Mouse (Mus musculus): Measurements from ENCODE around the gene Dcdc2a. TPM values are rescaled to one million over a fixed set of nuclear protein-coding genes. Genes with fewer than 3 reads are reported as not detected.

The Dcdc2a gene
- polyA plus RNA-seq, 1 experiment from 2014 or later = 4.3 TPM

DNA sequence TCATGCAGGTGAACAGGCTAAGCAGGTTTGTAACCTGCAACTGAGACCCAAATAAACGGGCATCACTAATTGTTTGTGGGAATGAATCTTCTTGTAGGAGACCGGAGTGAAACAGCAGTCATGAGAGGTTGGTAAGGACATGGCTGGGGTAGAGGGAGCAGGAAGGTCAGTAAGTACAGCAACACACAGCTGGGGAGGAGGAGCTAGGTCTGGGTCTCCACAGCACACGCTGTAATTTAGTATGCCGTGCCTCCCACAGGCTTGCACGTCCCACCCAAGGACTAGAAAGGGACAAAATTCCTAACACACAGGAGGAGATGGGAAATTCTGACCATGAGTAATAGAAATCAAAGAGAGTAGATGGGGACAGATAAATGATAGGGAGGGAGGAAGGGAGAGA lies 42.8 kb downstream of the Dcdc2a start:
- Histone ChIP-seq H3K36me3 (no peaks in the 10 kb centered on the region), H3K27me3 (no peaks in the 10 kb centered on the region), H3K9ac (no peak overlapping the region), H3K4me3 (no peak overlapping the region), H3K27ac (replicated peaks) (no peak overlapping the region), H3K4me2 (no peak overlapping the region), H3K9me3 (no peaks in the 10 kb centered on the region), H3K4me1 (replicated peaks) (no peaks in the 10 kb centered on the region)
- 68% methylated on average over 5 of the region's 5 CpGs for WGBS
- no peak for ATAC-seq (ENCODE audit: low FRiP score, low read depth)

DNA sequence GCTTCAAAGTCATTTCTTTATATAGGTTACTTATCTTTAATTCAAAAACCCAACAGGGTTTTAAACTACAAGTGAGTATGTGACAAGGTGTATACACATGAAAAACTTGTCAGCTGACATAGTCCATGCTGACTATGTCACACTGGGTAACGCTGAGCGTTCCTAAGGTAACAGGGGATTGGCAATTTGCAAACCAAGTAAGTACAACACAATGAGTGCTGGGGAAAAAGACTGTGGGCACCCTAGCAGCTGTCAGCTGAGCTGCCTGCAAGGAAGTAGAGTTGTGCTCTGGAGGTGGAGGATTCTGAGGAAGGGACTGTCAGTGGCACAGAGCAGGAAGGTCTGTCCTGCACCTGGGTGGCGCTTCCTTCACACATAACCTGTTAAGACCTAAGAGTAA lies 43.7 kb downstream of the Dcdc2a start:
- H3K27me3 ChIP-seq = no peaks in the 10 kb centered on the region
- H3K4me2 ChIP-seq = no peak overlapping the region
- no peak for ATAC-seq (ENCODE audit: low FRiP score, low read depth)
- H3K36me3 ChIP-seq = no peaks in the 10 kb centered on the region
- no peak overlapping the region for H3K9ac ChIP-seq
- H3K9me3 ChIP-seq = no peaks in the 10 kb centered on the region
- no peak overlapping the region for H3K4me3 ChIP-seq
- WGBS = 77% methylated on average over 3 of the region's 3 CpGs
- no peaks in the 10 kb centered on the region for H3K4me1 ChIP-seq (replicated peaks)
- no peak overlapping the region for H3K27ac ChIP-seq (replicated peaks)

DNA sequence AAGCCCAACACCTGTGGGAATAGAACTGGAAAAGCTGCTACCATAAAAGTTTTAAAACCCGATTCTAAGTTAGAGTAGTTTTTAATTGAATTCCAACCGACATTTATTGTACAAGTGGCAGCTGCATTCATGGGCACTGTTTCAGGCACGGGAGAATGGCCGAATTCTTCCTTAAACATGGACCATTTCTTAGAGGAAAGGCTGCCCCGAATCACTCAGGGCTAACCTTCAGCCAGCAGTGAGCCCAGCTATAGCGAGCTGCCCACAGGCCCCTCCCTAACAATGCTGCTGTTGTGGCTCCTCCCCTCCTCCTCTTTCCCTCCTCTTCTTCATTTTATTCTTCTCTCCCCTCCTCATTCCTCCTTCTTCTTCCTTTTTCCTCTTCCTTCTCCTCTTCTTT lies 44.8 kb downstream of the Dcdc2a start:
- 83% methylated on average over 6 of the region's 6 CpGs for WGBS
- Histone ChIP-seq H3K4me2 (no peak overlapping the region), H3K36me3 (no peaks in the 10 kb centered on the region), H3K27ac (replicated peaks) (no peak overlapping the region), H3K9me3 (no peaks in the 10 kb centered on the region), H3K27me3 (no peaks in the 10 kb centered on the region), H3K4me3 (no peak overlapping the region), H3K4me1 (replicated peaks) (no peaks in the 10 kb centered on the region), H3K9ac (no peak overlapping the region)
- no peak for ATAC-seq (ENCODE audit: low FRiP score, low read depth)

GRCm38 (mm10) chr13:25105671-25106070 lies 49.9 kb downstream of the Dcdc2a start:
- Histone ChIP-seq H3K4me2 (no peak overlapping the region), H3K4me3 (no peak overlapping the region), H3K27me3 (no peaks in the 10 kb centered on the region), H3K36me3 (no peaks in the 10 kb centered on the region), H3K4me1 (replicated peaks) (no peaks in the 10 kb centered on the region), H3K27ac (replicated peaks) (no peak overlapping the region), H3K9me3 (no peaks in the 10 kb centered on the region), H3K9ac (no peak overlapping the region)
- no peak for ATAC-seq (ENCODE audit: low FRiP score, low read depth)

- no peak for ATAC-seq (ENCODE audit: low FRiP score, low read depth)
- WGBS = 85% methylated on average over 5 of the region's 5 CpGs
- H3K4me2 ChIP-seq = no peak overlapping the region
Measured at GRCm38 (mm10) chr13:25106740-25107139, 50.9 kb downstream of the Dcdc2a start.

DNA sequence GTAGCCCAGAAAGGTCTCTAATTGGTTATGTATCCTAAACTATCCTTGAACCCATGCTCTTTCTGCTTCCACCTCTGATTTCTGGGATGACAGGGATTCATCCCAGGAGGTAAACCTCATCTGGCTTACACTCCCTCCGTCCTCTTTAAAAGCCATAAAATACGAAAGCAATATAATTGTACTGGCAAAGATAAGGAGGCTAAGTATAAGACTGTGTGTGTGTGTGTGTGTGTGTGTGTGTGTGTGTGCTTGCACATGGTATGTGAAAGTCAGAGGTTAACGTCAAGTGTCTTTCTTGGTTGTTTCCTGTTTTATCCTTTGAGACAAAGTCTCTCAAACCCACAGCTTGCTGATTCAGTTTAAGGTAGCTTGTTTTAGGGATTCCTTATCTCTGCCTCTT lies 52.5 kb downstream of the Dcdc2a start:
- H3K9ac ChIP-seq = no peak overlapping the region
- no peak overlapping the region for H3K4me2 ChIP-seq
- no peak overlapping the region for H3K4me3 ChIP-seq
- H3K36me3 ChIP-seq = no peaks in the 10 kb centered on the region
- H3K27me3 ChIP-seq = no peaks in the 10 kb centered on the region
- H3K4me1 ChIP-seq (replicated peaks) = no peaks in the 10 kb centered on the region
- ATAC-seq (ENCODE audit: low FRiP score, low read depth) = no peak
- WGBS = 90% methylated on average over 3 of the region's 3 CpGs
- H3K9me3 ChIP-seq = no peaks in the 10 kb centered on the region
- no peak overlapping the region for H3K27ac ChIP-seq (replicated peaks)

More at GRCm38 (mm10) chr13:25106740-25107139, 50.9 kb downstream of the Dcdc2a start:
- H3K27me3 ChIP-seq = no peaks in the 10 kb centered on the region
- H3K4me3 ChIP-seq = no peak overlapping the region
- no peaks in the 10 kb centered on the region for H3K9me3 ChIP-seq
- no peaks in the 10 kb centered on the region for H3K4me1 ChIP-seq (replicated peaks)
- H3K36me3 ChIP-seq = no peaks in the 10 kb centered on the region
- no peak overlapping the region for H3K27ac ChIP-seq (replicated peaks)
- no peak overlapping the region for H3K9ac ChIP-seq

DNA sequence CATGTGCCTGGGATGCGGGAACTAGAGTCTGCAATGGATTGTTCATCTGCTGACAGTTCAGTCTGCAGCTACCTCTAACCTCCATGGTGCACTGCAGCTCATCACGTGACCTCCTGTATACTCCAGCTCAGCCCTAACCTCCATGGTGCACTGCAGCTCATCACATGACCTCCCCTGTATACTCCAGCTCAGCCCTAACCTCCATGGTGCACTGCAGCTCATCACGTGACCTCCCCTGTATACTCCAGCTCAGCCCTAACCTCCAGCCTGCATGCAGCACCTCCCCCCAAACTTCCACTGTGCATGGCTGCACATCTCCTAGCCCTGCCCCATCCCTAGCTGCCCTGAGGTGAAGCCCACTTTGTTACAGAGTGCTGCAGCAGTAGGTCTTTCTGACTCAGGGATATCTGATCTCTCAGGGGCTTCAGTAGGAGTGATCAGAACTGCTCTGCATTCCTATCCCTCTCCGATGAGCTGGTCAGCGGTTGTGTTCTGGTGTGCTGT lies 54.8 kb downstream of the Dcdc2a start:
- Histone ChIP-seq H3K27me3 (no peaks in the 10 kb centered on the region), H3K4me2 (no peak overlapping the region), H3K9ac (no peak overlapping the region), H3K27ac (replicated peaks) (no peak overlapping the region), H3K36me3 (no peaks in the 10 kb centered on the region), H3K9me3 (no peaks in the 10 kb centered on the region), H3K4me1 (replicated peaks) (0 out of 2 replicates have a peak, but pooled peaks cover 7% of the 10 kb centered on the region), H3K4me3 (no peak overlapping the region)
- no peak for ATAC-seq (ENCODE audit: low FRiP score, low read depth)
- 80% methylated on average over 5 of the region's 5 CpGs for WGBS

- Histone ChIP-seq H3K27me3 (no peaks in the 10 kb centered on the region), H3K4me3 (peak overlapping the region; percentile 38), H3K9me3 (no peaks in the 10 kb centered on the region), H3K27ac (replicated peaks) (peak overlapping the region; percentile 42), H3K36me3 (no peaks in the 10 kb centered on the region), H3K4me1 (replicated peaks) (0 out of 2 replicates have a peak, but pooled peaks cover 7% of the 10 kb centered on the region), H3K4me2 (peak overlapping the region; percentile 63), H3K9ac (peak overlapping the region; percentile 10)
- 20% methylated on average over 12 of the region's 12 CpGs for WGBS
- ATAC-seq (ENCODE audit: low FRiP score, low read depth) = peak; percentile 83
Measured at GRCm38 (mm10) chr13:25115429-25115881, 59.7 kb downstream of the Dcdc2a start.

GRCm38 (mm10) chr13:25115971-25116370 lies 60.2 kb downstream of the Dcdc2a start:
- Histone ChIP-seq H3K4me3 (peak overlapping the region; percentile 38), H3K9ac (peak overlapping the region; percentile 10), H3K36me3 (no peaks in the 10 kb centered on the region), H3K27ac (replicated peaks) (peak overlapping the region; percentile 42), H3K4me1 (replicated peaks) (0 out of 2 replicates have a peak, but pooled peaks cover 7% of the 10 kb centered on the region), H3K9me3 (no peaks in the 10 kb centered on the region), H3K4me2 (peak overlapping the region; percentile 63), H3K27me3 (no peaks in the 10 kb centered on the region)
- WGBS = 1% methylated on average over 11 of the region's 11 CpGs
- peak; percentile 55; the same call in 1 of the 2 replicates for ATAC-seq (ENCODE audit: low FRiP score, low read depth)

GRCm38 (mm10) chr13:25122740-25123335 lies 67.0 kb downstream of the Dcdc2a start:
- H3K27ac ChIP-seq (replicated peaks) = 0 out of 2 replicates have a peak overlapping the region, but pooled peaks have one; percentile 40
- H3K9ac ChIP-seq = no peak overlapping the region
- no peaks in the 10 kb centered on the region for H3K27me3 ChIP-seq
- 49% methylated on average over 8 of the region's 8 CpGs for WGBS
- H3K36me3 ChIP-seq = no peaks in the 10 kb centered on the region
- H3K4me3 ChIP-seq = no peak overlapping the region
- no peaks in the 10 kb centered on the region for H3K9me3 ChIP-seq
- H3K4me1 ChIP-seq (replicated peaks) = peaks cover 12% of the 10 kb centered on the region; the same call in 1 of the 2 replicates
- ATAC-seq (ENCODE audit: low FRiP score, low read depth) = peak; percentile 61; the same call in 1 of the 2 replicates
- H3K4me2 ChIP-seq = no peak overlapping the region

DNA sequence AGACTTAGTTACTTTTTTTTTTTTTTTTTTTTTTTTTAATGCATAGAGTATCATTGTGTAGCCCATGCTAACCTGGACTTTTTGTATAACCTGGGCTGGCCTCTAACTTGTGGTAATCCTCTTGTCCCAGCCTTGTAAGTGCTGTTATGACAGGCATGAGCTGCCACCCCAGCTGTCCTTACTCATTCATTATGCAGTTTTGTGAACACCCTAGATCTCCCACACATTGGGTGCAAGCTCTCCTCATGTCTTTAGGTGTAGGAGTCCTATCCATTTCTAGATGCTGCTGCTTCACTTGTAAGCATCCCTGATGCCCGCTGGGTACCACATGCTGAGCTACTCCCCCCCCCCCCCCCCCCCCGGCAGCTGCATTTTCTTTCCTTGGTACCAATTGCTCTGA lies 71.4 kb downstream of the Dcdc2a start:
- Histone ChIP-seq H3K9ac (no peak overlapping the region), H3K4me2 (no peak overlapping the region), H3K4me1 (replicated peaks) (peaks cover 12% of the 10 kb centered on the region; the same call in 1 of the 2 replicates), H3K27ac (replicated peaks) (no peak overlapping the region), H3K36me3 (no peaks in the 10 kb centered on the region), H3K4me3 (no peak overlapping the region), H3K9me3 (no peaks in the 10 kb centered on the region), H3K27me3 (no peaks in the 10 kb centered on the region)
- WGBS = 61% methylated on average over 2 of the region's 2 CpGs
- no peak for ATAC-seq (ENCODE audit: low FRiP score, low read depth)

GRCm38 (mm10) chr13:25127806-25128205 lies 72.0 kb downstream of the Dcdc2a start:
- Histone ChIP-seq H3K9me3 (no peaks in the 10 kb centered on the region), H3K4me3 (no peak overlapping the region), H3K27ac (replicated peaks) (no peak overlapping the region), H3K9ac (no peak overlapping the region), H3K36me3 (no peaks in the 10 kb centered on the region), H3K27me3 (no peaks in the 10 kb centered on the region), H3K4me1 (replicated peaks) (peaks cover 11% of the 10 kb centered on the region; the same call in 1 of the 2 replicates), H3K4me2 (no peak overlapping the region)
- ATAC-seq (ENCODE audit: low FRiP score, low read depth) = no peak
- 94% methylated on average over 6 of the region's 6 CpGs for WGBS

All from hindbrain, embryonic 15.5 days (tissue).